Mouse (Mus musculus) frontal cortex, postnatal 36 days (tissue): ENCODE results near the gene Slc2a12.

Experiments
- DNase-seq, 2 experiments: peaks; one replicate each; pipeline ENCODE4 v3.0.0; 2022; ENCODE audit warnings: low spot score in 2 of 2

The Slc2a12 gene

DNA sequence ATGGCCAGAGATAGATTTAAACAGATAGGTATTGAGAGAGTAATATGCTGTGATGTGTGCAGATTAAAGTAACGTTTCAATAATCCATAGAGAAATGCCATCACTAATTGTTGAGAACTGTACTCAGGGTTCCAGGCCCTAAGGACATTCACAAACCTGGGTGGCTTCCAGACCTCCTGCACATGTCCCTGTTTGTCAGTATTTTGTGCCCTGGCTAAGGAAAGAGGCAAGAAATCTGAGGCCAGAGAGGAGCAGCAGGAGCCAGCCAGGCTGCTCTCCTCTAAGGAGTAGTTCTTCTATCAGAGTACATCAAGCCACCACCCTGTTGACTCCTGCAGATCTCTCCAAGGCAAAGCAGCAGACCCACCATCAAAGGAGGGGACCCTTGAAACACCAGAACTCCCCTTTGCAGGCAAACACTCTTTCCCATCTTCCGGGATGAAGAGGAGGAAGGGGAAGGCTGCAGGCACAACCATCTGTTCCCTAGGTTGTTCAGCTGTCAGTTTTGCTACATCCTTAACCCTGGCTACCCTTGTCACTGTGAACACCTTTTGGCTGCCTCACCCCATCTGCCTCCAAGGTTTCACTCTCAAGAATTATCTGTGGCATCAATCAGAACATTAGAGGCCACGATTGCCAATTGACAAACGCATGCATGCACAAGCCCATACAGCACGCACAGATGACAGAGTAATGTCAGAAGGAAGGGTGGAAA, 15.6 kb downstream of the Slc2a12 start:
- DNase-seq = no peak

DNA sequence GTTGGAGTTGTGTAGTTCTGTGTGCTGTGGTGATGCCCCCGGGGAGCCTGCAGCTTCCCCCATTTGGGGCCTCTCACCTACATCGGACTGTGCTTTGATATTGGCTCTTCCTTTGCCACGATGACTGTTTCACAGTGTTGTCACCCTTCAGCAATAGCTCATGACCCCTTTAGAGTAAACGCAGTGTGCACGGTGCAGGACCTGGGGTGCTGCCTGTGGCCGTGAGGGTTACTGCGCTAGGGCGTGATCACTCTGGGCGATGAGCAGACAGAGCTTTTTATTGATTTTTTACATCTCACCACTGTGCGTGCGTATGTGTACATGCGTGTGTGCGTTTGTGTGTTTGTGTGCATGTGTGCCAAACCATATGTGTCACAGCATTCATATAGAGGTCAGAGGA, 23.7 kb downstream of the Slc2a12 start:
- no peak for DNase-seq

DNA sequence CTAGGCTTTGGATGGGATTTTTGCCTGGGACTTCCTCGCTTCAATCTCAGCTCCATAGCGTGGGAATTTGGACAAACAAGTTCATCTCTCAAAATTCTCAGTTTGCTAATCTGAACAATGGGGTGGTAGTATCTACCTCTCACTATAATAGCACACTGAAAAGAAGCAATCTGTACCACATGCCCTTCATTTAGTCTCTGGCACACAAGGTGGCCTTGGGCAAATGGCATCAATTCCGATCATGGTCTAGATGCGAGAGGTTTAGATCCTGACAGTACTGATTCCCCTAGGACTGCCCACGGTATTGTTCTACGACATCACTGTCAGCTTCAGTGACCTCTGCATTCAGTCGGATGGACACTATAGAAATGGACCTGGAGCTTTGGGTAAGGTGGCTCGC, 29.4 kb downstream of the Slc2a12 start:
- no peak for DNase-seq

DNA sequence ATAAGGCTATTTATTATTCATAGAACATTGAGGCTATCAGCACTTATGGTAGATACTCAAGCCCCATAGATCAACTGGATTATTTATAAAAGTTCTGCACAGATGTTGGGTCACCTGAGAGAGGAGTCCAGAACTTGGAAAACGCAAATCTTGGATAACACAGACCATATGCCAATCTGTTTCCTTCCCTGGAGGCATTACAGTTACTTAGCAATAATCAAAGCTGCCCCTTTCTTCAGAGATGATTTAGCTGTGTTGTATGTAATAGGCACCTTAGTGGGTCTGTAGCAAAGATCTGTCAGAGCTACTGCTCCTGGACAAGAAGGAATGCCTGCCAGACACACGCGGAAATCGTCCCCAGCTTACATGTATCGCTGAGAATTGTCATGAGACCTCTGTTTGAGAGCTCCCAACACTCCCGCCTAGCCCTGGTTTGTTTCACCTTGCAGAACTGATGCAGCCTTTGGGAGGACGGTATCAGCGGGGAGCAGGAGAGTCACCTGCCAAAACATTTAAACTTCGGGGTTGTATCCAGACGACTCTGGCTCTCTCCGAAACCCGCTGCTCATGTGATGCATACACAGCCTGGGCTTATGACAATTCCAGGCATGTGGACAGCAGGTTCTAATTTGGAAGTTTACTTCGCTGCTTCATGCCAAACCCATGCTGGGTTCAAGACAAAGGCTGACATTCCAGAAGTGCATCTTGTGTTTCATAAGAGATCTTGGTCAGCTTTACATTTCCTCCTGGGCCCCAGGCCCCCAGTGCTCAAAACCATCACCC, 31.2 kb downstream of the Slc2a12 start:
- no peak for DNase-seq

- no peak for DNase-seq
Observed at GRCm38 (mm10) chr10:22696236-22696635, 51.4 kb downstream of the Slc2a12 start.

DNA sequence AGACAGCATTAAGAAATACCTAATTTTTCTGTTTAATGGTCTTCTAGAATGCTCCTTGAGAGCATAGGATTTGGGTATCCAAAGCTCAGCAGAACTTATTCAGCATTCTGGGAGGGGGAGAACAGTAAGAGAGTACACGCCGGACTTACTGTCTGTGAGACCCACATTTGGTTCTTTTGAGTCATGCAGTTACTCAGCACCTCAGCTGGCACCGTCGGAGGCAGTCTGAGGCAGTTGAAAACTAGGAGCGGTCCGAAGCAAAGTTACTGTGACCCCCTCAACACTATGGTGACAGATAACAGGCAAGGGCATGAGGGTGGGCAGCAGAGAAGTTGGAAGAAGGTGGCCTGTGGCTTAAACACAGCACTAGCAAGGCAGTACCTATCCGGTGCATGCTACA, 52.1 kb downstream of the Slc2a12 start:
- no peak for DNase-seq

DNA sequence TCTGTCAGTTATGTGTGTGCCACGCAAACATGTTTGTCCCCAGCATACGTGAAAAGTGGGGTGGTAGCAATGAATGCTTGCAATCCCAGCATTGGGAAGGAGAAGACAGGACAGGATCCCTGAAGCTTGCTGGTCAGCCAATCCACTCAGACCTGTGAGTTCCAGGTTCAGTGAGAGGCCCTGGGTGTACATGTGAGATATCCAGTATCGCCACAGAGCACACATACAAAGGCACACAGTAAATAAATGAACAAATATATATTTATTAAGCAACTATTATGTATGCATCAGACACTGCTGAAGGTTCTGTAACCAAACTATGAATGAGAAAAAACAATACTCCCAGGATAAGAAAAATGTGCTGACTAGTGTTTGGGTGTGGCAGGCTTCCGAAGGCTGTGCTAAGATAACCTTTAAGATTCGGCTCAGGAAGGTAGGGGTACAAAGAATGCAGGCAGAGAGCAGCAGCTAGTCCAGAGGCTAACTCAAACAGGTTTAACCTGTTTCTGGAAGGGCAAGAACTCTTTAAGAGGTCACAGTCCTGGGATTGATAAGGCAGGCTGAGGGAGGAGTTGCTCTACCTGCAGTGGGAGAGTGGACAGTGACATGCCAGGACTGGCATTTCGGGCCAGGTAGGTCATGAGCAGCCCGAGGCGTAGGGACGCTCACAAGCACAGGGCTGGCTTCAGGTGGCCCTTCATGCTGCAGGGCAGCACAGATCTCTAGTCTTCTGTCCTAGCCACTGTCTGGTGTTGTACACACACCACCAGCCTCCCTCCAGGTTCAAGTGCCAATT, 53.5 kb downstream of the Slc2a12 start:
- DNase-seq = no peak

GRCm38 (mm10) chr10:22699487-22700335, 54.9 kb downstream of the Slc2a12 start:
- no peak for DNase-seq

DNA sequence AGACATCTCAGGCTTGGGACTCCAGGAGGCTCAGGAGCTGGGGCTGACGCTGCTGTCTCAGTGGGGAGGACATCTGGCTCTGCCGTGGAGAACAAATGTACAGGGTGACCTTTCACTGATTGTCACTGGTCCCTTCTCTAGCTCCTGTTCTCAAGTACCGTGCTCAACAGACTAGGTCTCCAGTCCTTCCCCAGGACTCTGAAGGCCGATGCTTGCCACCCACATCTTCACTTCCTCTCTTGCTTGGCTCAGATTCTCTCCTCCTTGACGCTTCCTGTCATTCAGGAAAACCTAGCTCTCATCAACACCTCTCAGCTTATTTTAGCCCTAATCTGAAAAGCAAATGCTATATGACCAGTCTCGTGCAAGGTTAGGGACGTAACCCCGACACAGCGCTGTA, 56.0 kb downstream of the Slc2a12 start:
- DNase-seq = no peak

DNA sequence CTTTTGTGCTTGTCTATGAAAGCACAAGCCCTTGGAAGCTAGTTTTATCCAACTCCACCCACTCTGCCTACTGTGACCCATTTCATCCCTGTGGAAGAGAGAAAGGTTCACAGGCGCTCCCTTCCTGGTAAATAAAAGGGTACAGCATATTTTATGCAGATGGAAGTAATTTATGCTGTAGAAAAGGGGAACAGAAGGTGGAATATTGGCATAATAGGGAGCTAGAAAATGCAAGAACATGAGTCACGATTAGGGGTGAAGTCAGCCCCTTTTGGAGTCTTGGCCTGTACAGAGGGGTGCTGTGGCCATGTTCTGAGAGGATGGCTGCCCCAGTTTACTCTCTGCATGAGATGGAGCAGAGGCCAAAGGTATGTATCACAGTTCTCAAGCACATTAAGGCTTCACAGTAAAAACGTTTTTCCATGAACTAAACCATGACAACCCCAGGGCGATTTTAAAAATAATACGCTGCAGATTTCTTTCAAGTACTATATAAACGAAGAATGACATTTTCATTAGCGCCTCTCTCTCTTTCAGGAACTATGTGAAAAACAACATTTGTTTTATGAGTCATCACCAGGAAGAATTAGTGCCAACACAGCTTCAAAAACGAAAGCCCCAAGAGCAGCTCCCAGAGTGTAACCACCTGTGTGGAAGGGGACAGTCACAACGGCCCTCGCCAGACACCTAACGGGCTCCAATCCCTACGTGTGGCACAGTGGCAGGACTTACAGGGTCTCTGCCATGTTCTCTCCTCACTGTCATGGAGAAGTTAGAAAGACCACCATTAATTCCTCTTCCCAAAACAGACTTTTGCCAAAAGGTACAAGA, 56.9 kb downstream of the Slc2a12 start:
- no peak for DNase-seq

- no peak for DNase-seq
Observed at GRCm38 (mm10) chr10:22703844-22704243, 59.0 kb downstream of the Slc2a12 start.

- no peak for DNase-seq
Observed at GRCm38 (mm10) chr10:22708190-22708843, 63.5 kb downstream of the Slc2a12 start.

- DNase-seq = no peak
Observed at GRCm38 (mm10) chr10:22710173-22710777, 65.5 kb downstream of the Slc2a12 start.

- DNase-seq = no peak
Observed at GRCm38 (mm10) chr10:22712955-22713354, 68.1 kb downstream of the Slc2a12 start.

GRCm38 (mm10) chr10:22714520-22714919, 69.7 kb downstream of the Slc2a12 start:
- DNase-seq = peak in 1 of 2 experiments; percentile 69

- DNase-seq = no peak
Observed at GRCm38 (mm10) chr10:22718475-22718874, 73.7 kb downstream of the Slc2a12 start.

- DNase-seq = peak in 1 of 2 experiments; percentile 19
Observed at GRCm38 (mm10) chr10:22720781-22721529, 76.1 kb downstream of the Slc2a12 start.

GRCm38 (mm10) chr10:22725166-22725565, 80.4 kb downstream of the Slc2a12 start:
- DNase-seq = no peak

DNA sequence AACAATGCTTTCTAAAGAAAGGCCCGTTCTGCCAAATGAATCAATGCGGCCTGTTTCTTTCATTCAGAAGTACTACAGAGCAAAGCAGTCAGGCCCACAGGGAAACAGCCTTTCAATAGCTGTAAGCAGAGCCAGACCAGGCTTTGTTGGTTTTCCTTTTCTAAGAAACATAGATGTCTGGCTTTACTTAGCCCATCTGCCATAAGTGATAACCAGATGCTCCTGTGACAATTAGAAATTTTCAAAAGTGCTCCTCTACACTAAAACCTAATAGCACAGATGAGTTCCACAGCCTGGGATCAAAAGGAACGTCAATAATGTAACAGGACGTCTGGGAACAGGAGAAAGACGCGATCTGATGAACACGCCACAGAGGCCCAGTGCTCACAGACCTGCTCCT, 81.5 kb downstream of the Slc2a12 start:
- DNase-seq = no peak
